Mouse (Mus musculus): ENCODE data around the gene Cmah. TPM values are rescaled to one million over a fixed set of nuclear protein-coding genes. Genes with fewer than 3 reads are reported as not detected.
"Not testable (repeated sequence)": the region's sequence is repeated elsewhere in the genome, so short reads cannot be mapped to it uniquely, and the experiment has no call there.

The Cmah gene
- total RNA-seq, 4 experiments from 2014 or later, result 0.47 to 1.5 (median 0.83) TPM

GRCm38 (mm10) chr13:24340462-24340861 lies 13.3 kb downstream of the Cmah start:
- no peak for DNase-seq (ENCODE audit: low spot score in 2 of 2)

- DNase-seq (ENCODE audit: low spot score in 2 of 2), result no peak
Measured at GRCm38 (mm10) chr13:24342091-24342490, 14.9 kb downstream of the Cmah start.

- no peak for DNase-seq (ENCODE audit: low spot score in 2 of 2)
Measured at GRCm38 (mm10) chr13:24353004-24353403, 25.8 kb downstream of the Cmah start.

DNA sequence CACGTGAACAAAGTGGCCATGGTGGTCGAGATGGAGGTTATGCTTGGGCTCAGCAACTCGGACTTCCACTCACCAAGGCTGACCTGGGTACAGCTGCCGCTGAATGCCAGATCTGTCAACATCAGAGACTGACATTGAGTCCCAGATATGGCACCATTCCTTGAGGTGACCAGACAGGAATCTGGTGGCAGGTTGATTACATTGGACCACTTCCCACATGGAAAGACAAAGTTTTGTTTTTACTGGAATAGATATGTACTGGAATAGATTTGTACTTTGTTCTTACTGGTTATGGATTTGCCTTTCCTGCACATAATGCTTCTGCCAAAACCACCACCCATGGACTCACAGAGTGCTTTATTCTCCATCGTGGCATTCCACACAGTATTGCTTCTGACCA lies 27.5 kb downstream of the Cmah start:
- no peak for DNase-seq (ENCODE audit: low spot score in 2 of 2)

- no peak for DNase-seq (ENCODE audit: low spot score in 2 of 2)
Measured at GRCm38 (mm10) chr13:24359181-24359580, 32.0 kb downstream of the Cmah start.

DNA sequence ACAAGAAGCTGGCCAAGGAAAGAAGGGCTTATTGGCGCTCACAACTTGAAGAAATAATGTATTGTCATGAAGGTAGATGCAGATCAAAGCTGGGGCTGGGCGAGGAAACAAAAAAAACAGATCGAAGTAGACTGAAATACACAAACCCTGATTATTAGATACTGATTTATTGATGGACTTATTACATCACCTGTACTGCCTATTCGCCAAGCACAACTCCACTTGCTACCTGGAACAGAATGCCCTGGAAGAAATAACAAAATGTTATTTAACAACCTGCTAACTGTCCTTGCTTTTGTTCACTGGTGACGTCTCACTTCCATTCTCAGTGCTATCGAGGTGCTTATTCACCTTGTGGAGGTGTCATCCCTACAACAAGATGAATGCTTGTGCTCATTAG lies 38.0 kb downstream of the Cmah start:
- DNase-seq (ENCODE audit: low spot score in 2 of 2), result no peak

- no peak for DNase-seq (ENCODE audit: low spot score in 2 of 2)
Measured at GRCm38 (mm10) chr13:24372893-24373599, 45.8 kb downstream of the Cmah start.

GRCm38 (mm10) chr13:24374606-24375005 lies 47.4 kb downstream of the Cmah start:
- DNase-seq (ENCODE audit: low spot score in 2 of 2), result not testable (repeated sequence)

- DNase-seq (ENCODE audit: low spot score in 2 of 2), result no peak
Measured at GRCm38 (mm10) chr13:24375320-24376203, 48.4 kb downstream of the Cmah start.

DNA sequence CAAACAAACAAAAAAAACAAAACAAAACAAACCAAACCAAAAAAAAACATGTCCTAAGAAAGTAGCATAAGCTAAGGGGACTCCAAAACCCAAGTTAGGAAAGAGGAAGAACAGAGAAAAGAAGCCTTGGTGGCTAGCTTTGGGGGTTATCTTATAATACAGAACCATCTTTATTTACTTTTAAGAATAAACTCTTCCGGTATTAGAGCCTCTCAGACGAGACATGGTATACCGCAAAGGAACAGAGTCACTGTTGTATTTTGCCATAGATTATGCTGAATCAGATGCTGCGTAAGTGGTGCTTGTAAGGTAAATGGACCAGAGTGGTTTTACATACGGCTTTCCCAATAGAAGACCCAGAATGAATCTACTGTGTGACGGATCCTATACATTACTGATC lies 53.5 kb downstream of the Cmah start:
- no peak for DNase-seq (ENCODE audit: low spot score in 2 of 2)

DNA sequence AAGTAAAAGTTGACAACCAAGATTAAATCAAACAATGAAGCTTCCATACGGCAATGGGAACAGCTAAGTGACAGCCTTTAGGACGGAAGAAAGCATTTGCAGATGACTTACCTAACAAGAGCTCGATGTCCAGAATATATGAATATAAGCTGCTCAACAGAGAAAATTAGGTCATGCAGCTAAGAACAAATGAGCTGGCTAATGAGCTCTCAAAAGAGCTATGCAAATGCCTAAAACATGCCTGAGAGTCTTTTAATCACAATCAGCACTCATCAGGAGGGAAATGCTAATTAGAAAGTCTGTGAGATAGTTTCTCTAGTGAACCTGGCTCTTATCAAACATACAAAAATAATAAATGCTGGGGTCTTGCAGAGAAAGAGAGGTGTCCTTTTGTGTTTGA lies 56.7 kb downstream of the Cmah start:
- DNase-seq (ENCODE audit: low spot score in 2 of 2), result no peak

DNA sequence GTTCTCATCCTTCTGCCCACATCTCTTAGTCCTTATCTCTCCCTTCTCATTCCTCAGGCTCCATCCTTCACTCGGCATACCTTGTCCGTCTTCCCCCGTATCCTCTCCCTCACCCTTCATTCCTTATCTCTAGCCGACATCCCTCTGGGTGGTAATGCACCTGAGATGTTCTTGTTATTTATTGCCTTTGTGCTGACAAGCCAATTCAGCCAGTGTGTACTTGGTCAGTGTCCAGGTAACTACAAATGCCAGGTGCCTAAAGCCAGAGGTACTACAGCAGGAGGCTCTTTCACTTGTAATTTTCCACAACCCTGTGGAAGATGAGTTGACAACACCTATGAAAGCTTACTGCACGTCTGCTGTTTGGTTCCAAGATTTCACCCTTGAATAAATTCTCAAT lies 64.7 kb downstream of the Cmah start:
- DNase-seq (ENCODE audit: low spot score in 2 of 2), result no peak

GRCm38 (mm10) chr13:24392655-24393054 lies 65.5 kb downstream of the Cmah start:
- DNase-seq (ENCODE audit: low spot score in 2 of 2), result no peak

GRCm38 (mm10) chr13:24393055-24393454 lies 65.9 kb downstream of the Cmah start:
- DNase-seq (ENCODE audit: low spot score in 2 of 2), result no peak

DNA sequence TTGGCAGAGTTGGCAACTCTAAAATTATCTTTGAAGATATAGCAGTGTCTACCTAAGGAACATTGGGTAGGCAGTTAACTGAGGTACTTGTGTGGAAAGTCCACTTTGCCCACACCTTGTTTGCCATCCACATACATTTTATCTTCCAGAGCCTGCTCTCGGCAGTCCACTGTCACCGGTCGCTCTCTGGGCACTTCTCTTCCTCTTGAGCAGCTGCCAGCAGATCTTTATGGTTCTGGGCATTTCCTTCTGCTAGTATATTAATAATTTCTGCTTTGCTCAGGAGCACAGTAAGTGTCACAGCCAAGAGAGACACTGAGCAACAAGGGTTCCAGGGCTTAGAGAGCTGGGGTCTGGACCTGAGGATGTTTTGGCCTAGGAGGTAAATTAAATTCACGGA lies 68.6 kb downstream of the Cmah start:
- DNase-seq (ENCODE audit: low spot score in 2 of 2), result no peak

- DNase-seq (ENCODE audit: low spot score in 2 of 2), result no peak
Measured at GRCm38 (mm10) chr13:24397181-24397580, 70.0 kb downstream of the Cmah start.

GRCm38 (mm10) chr13:24398488-24398887 lies 71.3 kb downstream of the Cmah start:
- DNase-seq (ENCODE audit: low spot score in 2 of 2), result no peak

DNA sequence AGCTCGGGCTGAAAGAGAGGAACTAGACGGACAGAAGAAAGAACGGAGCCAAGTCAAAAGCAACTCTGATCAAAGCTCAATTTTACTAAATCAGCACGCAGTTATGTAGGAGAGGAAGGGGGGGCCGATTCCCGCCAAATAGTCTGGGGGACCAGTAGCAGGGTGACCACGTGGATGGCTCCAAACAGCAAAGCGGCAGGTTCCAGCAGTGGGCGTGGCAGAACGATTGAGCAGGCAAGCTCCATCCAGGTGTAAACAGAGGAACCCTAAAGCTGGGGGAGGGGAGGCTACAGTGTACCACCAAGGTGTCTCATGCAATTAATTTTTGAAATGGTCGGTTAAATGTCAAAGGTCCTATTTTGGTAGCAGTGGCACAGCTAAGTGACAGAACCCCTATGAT lies 74.6 kb downstream of the Cmah start:
- DNase-seq (ENCODE audit: low spot score in 2 of 2), result not testable (repeated sequence)

DNA sequence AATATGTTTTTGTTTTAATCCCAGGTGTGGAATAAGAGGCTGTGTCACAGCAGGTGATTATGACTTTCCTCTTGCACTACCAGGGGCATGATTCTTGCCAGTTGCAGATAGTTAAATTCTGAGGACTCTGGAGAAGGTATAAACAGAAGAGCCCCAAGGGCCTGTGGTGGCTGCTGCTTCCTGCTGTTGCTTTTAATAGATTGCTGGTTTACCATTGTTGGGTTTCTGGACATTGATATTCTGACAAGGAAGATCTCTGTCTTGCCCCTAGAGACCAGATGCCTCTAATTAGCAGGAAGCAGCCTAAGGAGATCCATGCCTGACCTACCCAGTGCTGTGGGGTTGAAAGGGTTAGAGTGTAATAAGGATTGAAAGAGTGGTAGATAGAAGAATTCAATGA lies 75.8 kb downstream of the Cmah start:
- no peak for DNase-seq (ENCODE audit: low spot score in 2 of 2)

GRCm38 (mm10) chr13:24406847-24407246 lies 79.6 kb downstream of the Cmah start:
- no peak for DNase-seq (ENCODE audit: low spot score in 2 of 2)

- DNase-seq (ENCODE audit: low spot score in 2 of 2), result no peak
Measured at GRCm38 (mm10) chr13:24414635-24415206, 87.5 kb downstream of the Cmah start.

DNA sequence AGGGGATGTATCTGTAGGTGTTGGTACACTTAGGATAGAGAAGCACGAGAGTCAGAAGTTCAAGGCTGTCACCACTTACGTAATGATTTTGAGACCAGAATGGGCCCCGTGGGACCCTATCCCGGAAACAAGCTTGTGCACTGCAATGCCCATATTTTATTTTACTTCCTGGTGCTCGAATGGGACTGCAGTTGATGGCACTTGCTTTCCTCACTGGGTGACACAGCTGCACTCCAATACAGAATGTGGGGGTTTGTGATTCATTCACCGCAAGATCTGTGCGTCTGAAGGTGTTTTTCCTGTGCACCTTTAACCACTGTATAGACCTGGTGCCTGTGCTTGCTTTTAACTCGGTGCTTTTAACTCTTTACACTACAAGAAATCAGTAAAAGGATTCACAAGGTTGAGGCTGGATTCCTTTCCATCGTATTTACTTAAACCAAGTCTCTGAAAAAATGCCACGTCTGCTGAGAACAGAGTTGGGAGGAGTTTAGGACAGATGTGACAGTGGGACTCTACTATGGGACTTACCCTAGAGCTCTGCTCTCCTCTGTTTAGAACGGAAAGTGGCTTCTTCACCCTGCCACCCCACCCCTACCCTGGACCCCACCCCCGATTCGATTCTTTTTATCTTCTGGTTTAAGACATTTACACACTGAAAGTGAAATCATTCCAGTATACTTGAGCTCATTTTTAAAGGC lies 88.5 kb downstream of the Cmah start:
- no peak for DNase-seq (ENCODE audit: low spot score in 2 of 2)
